Mouse (Mus musculus) lung, embryonic 16.5 days (tissue): ENCODE results near the gene Phb. TPM values are rescaled to one million over a fixed set of nuclear protein-coding genes. Genes with fewer than 3 reads are reported as not detected.

Experiments
- polyA plus RNA-seq: library from polyadenylated mRNA; unstranded; fragments of >200 nt; fragmentation: Nextera tagmentation; extraction: Ambion mirVana; gene quantifications from 2 replicates; pipeline ENCODE4 v1.2.1, GENCODE M21; 2015

Phb gene
- polyA plus RNA-seq, 1 experiment from 2014 or later, result 190 TPM

Other genes with a start within 250 kb of the Phb start
- gene Nxph3, start 152.4 kb upstream of the Phb start, polyA plus RNA-seq, result 0.19 TPM in 1 of 2 replicates, not detected in the other
- 4.3 and 4.6 TPM in 2 replicates for gene Ngfr, start 79.2 kb upstream of the Phb start, polyA plus RNA-seq
- 21.7 and 23.2 TPM in 2 replicates for gene Zfp652, start 45.7 kb downstream of the Phb start, polyA plus RNA-seq
- 1.1 and 1.4 TPM in 2 replicates for gene B130006D01Rik, start 56.6 kb downstream of the Phb start, polyA plus RNA-seq
- gene Phospho1, start 157.5 kb downstream of the Phb start, polyA plus RNA-seq, result 0.47 and 1.7 TPM in 2 replicates
- gene Gngt2, start 170.3 kb downstream of the Phb start, polyA plus RNA-seq, result 21.7 and 28.2 TPM in 2 replicates
- 16.0 and 18.1 TPM in 2 replicates for gene Abi3, start 175.5 kb downstream of the Phb start, polyA plus RNA-seq
- gene B4galnt2, start 247.9 kb downstream of the Phb start, polyA plus RNA-seq, result 0.16 and 0.50 TPM in 2 replicates